Mouse (Mus musculus) cortical plate, adult 2 months (tissue): ENCODE results near the gene Poc5. TPM values are rescaled to one million over a fixed set of nuclear protein-coding genes. Genes with fewer than 3 reads are reported as not detected.

ENCODE experiments used
- H3K27ac ChIP-seq: fragments of 200-500 bp; 2 replicates; pipeline ENCODE4 v1.5.1; 2012; ENCODE audit warnings: low read length, control low read depth, inconsistent platforms; ENCODE audit not compliant: insufficient read depth
- H3K4me1 ChIP-seq: fragments of 200-500 bp; 2 replicates; pipeline ENCODE4 v1.6.1; 2011; ENCODE audit warnings: low read length; ENCODE audit not compliant: control insufficient read depth, insufficient read depth
- H3K4me3 ChIP-seq: fragments of 200-500 bp; 2 replicates; pipeline ENCODE4 v1.5.1; 2011; ENCODE audit warnings: mild to moderate bottlenecking, low read length, control low read depth; ENCODE audit not compliant: insufficient read depth
- CTCF ChIP-seq: fragments of 200-500 bp; IDR thresholded peaks from 2 replicates; pipeline ENCODE4 v1.5.1; 2011; ENCODE audit warnings: mild to moderate bottlenecking, control low read depth, low read length; ENCODE audit not compliant: insufficient read depth; ENCODE audit errors: extremely low read depth
- POLR2A ChIP-seq: fragments of 200-500 bp; IDR thresholded peaks from 2 replicates; pipeline ENCODE4 v1.6.1; 2011; ENCODE audit warnings: mild to moderate bottlenecking, low read length, control low read depth; ENCODE audit not compliant: insufficient read depth; ENCODE audit errors: extremely low read depth
- polyA plus RNA-seq: library from polyadenylated mRNA; depleted of rRNA; stranded (reverse); fragments of >200 nt; gene quantifications from 2 replicates; pipeline ENCODE4 v1.2.3, GENCODE M21; 2012; rRNA removed

Gene Poc5
- polyA plus RNA-seq = 17.0 and 17.4 TPM in 2 replicates

DNA sequence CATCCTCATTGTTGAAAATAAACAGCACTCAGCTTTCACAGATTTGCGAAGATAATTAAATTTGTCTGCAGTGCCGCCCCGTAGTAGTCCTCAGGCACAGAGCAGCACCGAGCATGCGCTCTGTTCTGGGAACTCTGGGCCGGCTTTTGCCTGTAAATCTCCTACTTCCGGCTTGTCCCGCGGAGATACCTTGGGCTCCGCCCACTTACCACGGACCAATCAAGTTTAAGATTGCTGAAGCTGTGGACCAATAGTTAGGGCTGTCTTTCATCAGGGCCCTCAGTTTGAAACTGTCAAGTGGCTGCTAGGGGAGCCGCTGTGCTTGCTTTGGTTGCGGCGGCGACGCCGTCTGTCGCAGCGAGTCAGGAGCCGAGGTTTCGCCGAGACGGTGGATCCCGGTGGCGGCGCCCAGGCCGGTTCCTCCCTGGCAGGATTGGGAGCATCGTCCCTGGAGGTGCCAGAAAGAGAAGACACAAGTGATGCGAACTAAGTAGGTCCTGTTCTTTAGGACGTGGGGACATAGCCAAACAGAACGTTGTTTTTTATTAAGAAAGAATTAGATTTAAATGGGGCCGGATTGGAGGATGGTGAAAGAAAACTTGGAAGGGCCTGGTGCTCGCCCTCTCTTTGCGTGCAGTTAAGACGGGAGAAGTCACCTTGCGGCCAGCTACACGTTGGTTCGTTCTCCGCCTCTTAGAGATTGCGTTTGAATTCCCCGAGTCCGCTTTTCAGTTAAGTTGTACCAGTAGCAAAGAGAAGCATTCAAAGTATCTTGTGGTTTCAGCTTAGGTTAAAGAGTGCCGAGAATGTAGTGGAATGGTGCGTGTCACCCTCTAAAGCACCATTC lies at the start of gene Poc5:
Poc5 (plus strand) TSS at position 253 of the 847 bp plus-strand sequence.
- no peaks in the 10 kb centered on the region for H3K4me1 ChIP-seq
- TF ChIP-seq POLR2A = peak; percentile 77; the same call in 1 of the 2 replicates
- no peak for TF ChIP-seq CTCF
- peak within 1 kb of the TSS; percentile 77 for H3K4me3 ChIP-seq
- no peak within 1 kb of the TSS for H3K27ac ChIP-seq

- no peak for TF ChIP-seq POLR2A
- TF ChIP-seq CTCF = no peak
Observed at GRCm38 (mm10) chr13:96341461-96341860, 46.6 kb upstream of the Poc5 start.

GRCm38 (mm10) chr13:96344778-96345177 lies 43.3 kb upstream of the Poc5 start:
- H3K4me3 ChIP-seq = no peak overlapping the region
- no peaks in the 10 kb centered on the region for H3K4me1 ChIP-seq
- TF ChIP-seq POLR2A (no peak), CTCF (no peak)
- H3K27ac ChIP-seq = no peak overlapping the region

More at GRCm38 (mm10) chr13:96341461-96341860, 46.6 kb upstream of the Poc5 start:
- no peak overlapping the region for H3K4me3 ChIP-seq
- H3K27ac ChIP-seq = no peak overlapping the region
- no peaks in the 10 kb centered on the region for H3K4me1 ChIP-seq

- no peaks in the 10 kb centered on the region for H3K4me1 ChIP-seq
- no peak overlapping the region for H3K27ac ChIP-seq
- TF ChIP-seq CTCF (no peak), POLR2A (no peak)
- H3K4me3 ChIP-seq = no peak overlapping the region
Observed at GRCm38 (mm10) chr13:96346581-96346980, 41.5 kb upstream of the Poc5 start.

- H3K4me1 ChIP-seq = no peaks in the 10 kb centered on the region
- H3K27ac ChIP-seq = no peak overlapping the region
Observed at GRCm38 (mm10) chr13:96350207-96350606, 37.9 kb upstream of the Poc5 start.

DNA sequence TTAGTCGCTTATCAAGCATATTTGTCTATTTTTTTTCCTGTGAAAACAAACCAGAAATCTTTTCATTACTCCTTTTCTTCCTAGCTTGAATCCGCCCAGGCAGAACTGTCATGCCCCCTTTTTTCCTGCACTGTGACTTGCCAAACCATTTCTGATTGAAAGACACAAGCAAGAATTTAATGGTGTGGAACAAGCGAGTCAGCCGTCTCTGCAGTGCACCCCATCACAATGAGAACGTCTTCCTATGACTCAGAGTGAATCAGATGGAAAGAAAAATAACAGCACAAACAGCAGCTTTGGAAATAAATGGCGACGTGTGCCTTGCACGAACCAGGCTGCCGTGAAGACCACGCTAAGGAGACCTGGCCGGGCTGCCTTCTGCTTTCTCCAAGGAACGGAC lies 36.8 kb upstream of the Poc5 start:
- H3K4me3 ChIP-seq = peak overlapping the region; percentile 26; the same call in 1 of the 2 replicates
- TF ChIP-seq POLR2A = no peak
- no peak for TF ChIP-seq CTCF
- H3K27ac ChIP-seq = no peak overlapping the region
- no peaks in the 10 kb centered on the region for H3K4me1 ChIP-seq

More at GRCm38 (mm10) chr13:96350207-96350606, 37.9 kb upstream of the Poc5 start:
- no peak for TF ChIP-seq POLR2A
- TF ChIP-seq CTCF = no peak
- no peak overlapping the region for H3K4me3 ChIP-seq

- peak; percentile 33 for TF ChIP-seq CTCF
- no peak for TF ChIP-seq POLR2A
- no peaks in the 10 kb centered on the region for H3K4me1 ChIP-seq
- H3K4me3 ChIP-seq = no peak overlapping the region
Observed at GRCm38 (mm10) chr13:96375519-96375918, 12.6 kb upstream of the Poc5 start.

GRCm38 (mm10) chr13:96376871-96377270 lies 11.2 kb upstream of the Poc5 start:
- Histone ChIP-seq H3K27ac (no peak overlapping the region), H3K4me1 (no peaks in the 10 kb centered on the region), H3K4me3 (no peak overlapping the region)
- no peak for TF ChIP-seq CTCF
- no peak for TF ChIP-seq POLR2A

More at GRCm38 (mm10) chr13:96375519-96375918, 12.6 kb upstream of the Poc5 start:
- H3K27ac ChIP-seq = no peak overlapping the region

DNA sequence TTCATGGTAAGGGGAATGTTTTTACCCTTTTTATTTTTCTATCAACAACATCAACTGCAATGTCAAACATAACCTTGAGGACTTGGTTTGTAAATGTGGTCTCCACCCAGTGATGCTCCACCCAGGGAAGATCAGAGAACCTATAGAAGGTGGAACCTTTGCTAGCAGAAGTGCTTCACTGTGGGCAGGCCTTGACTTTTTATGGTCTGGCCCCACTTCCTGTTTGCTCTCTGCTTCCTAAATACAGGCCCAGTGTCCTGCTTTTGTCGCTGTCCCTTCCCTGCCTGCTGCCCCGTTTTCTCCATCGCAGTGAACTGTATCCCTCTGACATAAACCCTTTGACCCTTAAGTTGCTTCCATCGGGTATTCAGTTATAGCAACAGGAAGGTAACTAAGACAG lies 10.2 kb upstream of the Poc5 start:
- Histone ChIP-seq H3K4me3 (no peak overlapping the region), H3K27ac (no peak overlapping the region), H3K4me1 (no peaks in the 10 kb centered on the region)
- TF ChIP-seq POLR2A = no peak
- TF ChIP-seq CTCF = no peak

GRCm38 (mm10) chr13:96389301-96389700 lies 1.2 kb downstream of the Poc5 start:
- Histone ChIP-seq H3K27ac (no peak overlapping the region), H3K4me3 (peak overlapping the region; percentile 77; the same call in 1 of the 2 replicates), H3K4me1 (no peaks in the 10 kb centered on the region)
- TF ChIP-seq CTCF = no peak
- no peak for TF ChIP-seq POLR2A
